Mouse (Mus musculus) limb, embryonic 14.5 days (tissue): ENCODE data around the gene Nol4l. TPM values are rescaled to one million over a fixed set of nuclear protein-coding genes. Genes with fewer than 3 reads are reported as not detected.
"Not testable (repeated sequence)": the region's sequence is repeated elsewhere in the genome, so short reads cannot be mapped to it uniquely, and the experiment has no call there.

Experiments used
- ATAC-seq: fragments of 200-750 bp; cut with Nextera tagmentation; 2 replicates; pipeline ENCODE4 v1.8.0; 2017; ENCODE audit warnings: low read depth, moderate number of reproducible peaks, moderate TSS enrichment; ENCODE audit not compliant: low FRiP score
- DNase-seq: peaks from one replicate; pipeline ENCODE4 v3.0.0-alpha.2; 2015; ENCODE audit warnings: low spot score
- H3K27ac ChIP-seq: fragments of 300-500 bp; sonication (generic); replicated peaks from 2 replicates; pipeline ENCODE4 v1.5.1; 2014; ENCODE audit warnings: low read depth, mild to moderate bottlenecking, low read length, moderate library complexity, mixed read lengths
- H3K27me3 ChIP-seq: fragments of 300-500 bp; sonication (generic); 2 replicates; pipeline ENCODE4 v1.6.1; 2014; ENCODE audit warnings: low read length, mixed read lengths; ENCODE audit not compliant: control insufficient read depth, insufficient read depth
- H3K36me3 ChIP-seq: fragments of 300-500 bp; sonication (generic); 2 replicates; pipeline ENCODE4 v1.6.1; 2014; ENCODE audit warnings: mild to moderate bottlenecking, low read length, moderate library complexity, mixed read lengths; ENCODE audit not compliant: control insufficient read depth, insufficient read depth
- H3K4me1 ChIP-seq: fragments of 300-500 bp; sonication (generic); 2 replicates; pipeline ENCODE4 v1.6.1; 2014; ENCODE audit warnings: antibody characterized with exemption, low read length, mixed read lengths; ENCODE audit not compliant: control insufficient read depth, insufficient read depth
- H3K4me2 ChIP-seq: fragments of 300-500 bp; sonication (generic); replicated peaks from 2 replicates; pipeline ENCODE4 v1.6.1; 2014; ENCODE audit warnings: low read depth, mild to moderate bottlenecking, low read length, moderate library complexity; ENCODE audit not compliant: severe bottlenecking
- H3K4me3 ChIP-seq: fragments of 300-500 bp; sonication (generic); replicated peaks from 2 replicates; pipeline ENCODE4 v1.5.1; 2014; ENCODE audit warnings: low read length
- H3K9ac ChIP-seq: fragments of 300-500 bp; sonication (generic); 2 replicates; pipeline ENCODE4 v1.6.1; 2014; ENCODE audit warnings: mild to moderate bottlenecking, low read depth, low read length, moderate library complexity; ENCODE audit not compliant: severe bottlenecking
- H3K9me3 ChIP-seq: fragments of 300-500 bp; sonication (generic); 2 replicates; pipeline ENCODE4 v1.6.1; 2016; ENCODE audit warnings: low read length; ENCODE audit not compliant: control insufficient read depth
- POLR2A ChIP-seq: fragments of 200-500 bp; IDR thresholded peaks from 2 replicates; pipeline ENCODE4 v1.8.0; 2012; ENCODE audit warnings: inconsistent platforms, mild to moderate bottlenecking, moderate library complexity, borderline replicate concordance; ENCODE audit not compliant: insufficient read depth, insufficient read length; ENCODE audit errors: extremely low read depth
- WGBS: fragments of 180-500 bp; shearing (Covaris S2); extraction: QIAGEN DNeasy Blood & Tissue Kit; methylation state at CpG from one replicate; pipeline ENCODE4 v1.1.7; 2014; 5-methylcytosine and 5-hydroxymethylcytosine counted together
- polyA plus RNA-seq, 2 experiments: library from polyadenylated mRNA; depleted of rRNA in 1 of 2; stranded (reverse) in 1 of 2; unstranded in 1 of 2; fragments of >200 nt; fragmentation: Nextera tagmentation in 1 of 2; extraction: Ambion mirVana in 1 of 2; gene quantifications; 2 replicates each; pipeline versions ENCODE4 v1.2.1 to v1.2.3; 2012 to 2014

Nol4l gene
- polyA plus RNA-seq, 2 experiments = 10.1 to 19.5 TPM

- WGBS = 62% methylated on average over 4 of the region's 4 CpGs
- Histone ChIP-seq H3K4me2 (no peak overlapping the region), H3K27me3 (no peaks in the 10 kb centered on the region), H3K36me3 (no peaks in the 10 kb centered on the region), H3K27ac (no peak overlapping the region), H3K9me3 (no peaks in the 10 kb centered on the region), H3K9ac (no peak overlapping the region), H3K4me3 (no peak overlapping the region), H3K4me1 (peaks cover 2% of the 10 kb centered on the region)
- no peak for ATAC-seq
- TF ChIP-seq POLR2A = no peak
- DNase-seq = no peak
Observed at GRCm38 (mm10) chr2:153499154-153499553, 30.6 kb downstream of the Nol4l start.

GRCm38 (mm10) chr2:153496898-153497297 lies 32.9 kb downstream of the Nol4l start:
- TF ChIP-seq POLR2A = no peak
- peak; percentile 49 for DNase-seq

GRCm38 (mm10) chr2:153496301-153496700 lies 33.5 kb downstream of the Nol4l start:
- peaks cover 11% of the 10 kb centered on the region for H3K4me1 ChIP-seq
- no peaks in the 10 kb centered on the region for H3K9me3 ChIP-seq
- DNase-seq = no peak
- H3K9ac ChIP-seq = no peak overlapping the region
- no peaks in the 10 kb centered on the region for H3K36me3 ChIP-seq
- no peak overlapping the region for H3K27ac ChIP-seq
- no peak for TF ChIP-seq POLR2A
- 83% methylated on average over 6 of the region's 6 CpGs for WGBS
- H3K27me3 ChIP-seq = peaks cover 13% of the 10 kb centered on the region
- no peak overlapping the region for H3K4me2 ChIP-seq
- H3K4me3 ChIP-seq = no peak overlapping the region
- ATAC-seq = no peak

More at GRCm38 (mm10) chr2:153496898-153497297, 32.9 kb downstream of the Nol4l start:
- no peak overlapping the region for H3K9ac ChIP-seq
- no peaks in the 10 kb centered on the region for H3K36me3 ChIP-seq
- H3K4me1 ChIP-seq = peaks cover 11% of the 10 kb centered on the region
- H3K9me3 ChIP-seq = no peaks in the 10 kb centered on the region
- no peak overlapping the region for H3K27ac ChIP-seq
- no peak overlapping the region for H3K4me2 ChIP-seq
- H3K4me3 ChIP-seq = no peak overlapping the region
- 47% methylated on average over 13 of the region's 13 CpGs for WGBS
- peaks cover 8% of the 10 kb centered on the region; the same call in 1 of the 2 replicates for H3K27me3 ChIP-seq
- peak; percentile 40; the same call in 1 of the 2 replicates for ATAC-seq

- Histone ChIP-seq H3K9me3 (no peaks in the 10 kb centered on the region), H3K4me3 (no peak overlapping the region), H3K9ac (no peak overlapping the region), H3K27ac (no peak overlapping the region), H3K4me1 (peaks cover 11% of the 10 kb centered on the region), H3K36me3 (no peaks in the 10 kb centered on the region), H3K4me2 (no peak overlapping the region), H3K27me3 (peaks cover 17% of the 10 kb centered on the region)
- DNase-seq (no peak), ATAC-seq (no peak)
- 75% methylated on average over 4 of the region's 4 CpGs for WGBS
- TF ChIP-seq POLR2A = no peak
Observed at GRCm38 (mm10) chr2:153495818-153496217, 34.0 kb downstream of the Nol4l start.

- not testable (repeated sequence) for DNase-seq, ATAC-seq, H3K4me2 ChIP-seq, H3K9me3 ChIP-seq, H3K4me3 ChIP-seq, H3K27ac ChIP-seq, H3K9ac ChIP-seq, H3K36me3 ChIP-seq
- peaks cover 17% of the 10 kb centered on the region for H3K27me3 ChIP-seq
- peaks cover 11% of the 10 kb centered on the region for H3K4me1 ChIP-seq
- 93% methylated on average over 4 of the region's 4 CpGs for WGBS
Observed at GRCm38 (mm10) chr2:153495391-153495790, 34.4 kb downstream of the Nol4l start.

- ATAC-seq = no peak
- 13% methylated on average over 9 of the region's 9 CpGs for WGBS
- DNase-seq = no peak
- Histone ChIP-seq H3K27ac (no peak overlapping the region), H3K9ac (no peak overlapping the region), H3K27me3 (peaks cover 17% of the 10 kb centered on the region), H3K4me2 (no peak overlapping the region), H3K9me3 (no peaks in the 10 kb centered on the region), H3K4me1 (peaks cover 11% of the 10 kb centered on the region), H3K36me3 (no peaks in the 10 kb centered on the region), H3K4me3 (no peak overlapping the region)
- TF ChIP-seq POLR2A = no peak
Observed at GRCm38 (mm10) chr2:153494293-153494811, 35.4 kb downstream of the Nol4l start.
